Mouse (Mus musculus): ENCODE results near the gene Spsb1. TPM values are rescaled to one million over a fixed set of nuclear protein-coding genes. Genes with fewer than 3 reads are reported as not detected.

Gene Spsb1
- 36.2 and 41.0 TPM in 2 replicates for polyA plus RNA-seq (2012; rRNA removed; ENCODE audit: low replicate concordance)

GRCm38 (mm10) chr4:149954893-149955439 is at the start of gene Spsb1:
Spsb1 (minus strand) TSS chr4:149955043.

Other genes with a start within 250 kb of the Spsb1 start
- 51.8 and 56.6 TPM in 2 replicates for gene Tmem201, start 217.0 kb downstream of the Spsb1 start, polyA plus RNA-seq (2012; rRNA removed; ENCODE audit: low replicate concordance)
- gene Slc25a33, start 180.8 kb downstream of the Spsb1 start, polyA plus RNA-seq (2012; rRNA removed; ENCODE audit: low replicate concordance): 14.0 and 20.9 TPM in 2 replicates
- gene H6pd, start 54.0 kb upstream of the Spsb1 start, polyA plus RNA-seq (2012; rRNA removed; ENCODE audit: low replicate concordance): 114 and 126 TPM in 2 replicates
- gene Gpr157, start 132.3 kb upstream of the Spsb1 start, polyA plus RNA-seq (2012; rRNA removed; ENCODE audit: low replicate concordance): 6.8 and 7.4 TPM in 2 replicates
- gene Slc2a5, start 164.2 kb upstream of the Spsb1 start, polyA plus RNA-seq (2012; rRNA removed; ENCODE audit: low replicate concordance): 42.0 and 53.1 TPM in 2 replicates
- not detected in 2 replicates for gene Slc2a7, start 193.9 kb upstream of the Spsb1 start, polyA plus RNA-seq (2012; rRNA removed; ENCODE audit: low replicate concordance)
- gene Car6, start 246.3 kb upstream of the Spsb1 start, polyA plus RNA-seq (2012; rRNA removed; ENCODE audit: low replicate concordance): 0.26 TPM in 1 of 2 replicates, not detected in the other